Mouse (Mus musculus) olfactory bulb, adult 2 months (tissue): ENCODE results near the gene Mapk8ip1. TPM values are rescaled to one million over a fixed set of nuclear protein-coding genes. Genes with fewer than 3 reads are reported as not detected.
A peak's percentile ranks its signal among the peaks of the same experiment; 100 is the strongest.

Experiments
- H3K27ac ChIP-seq: fragments of 200-500 bp; 2 replicates; pipeline ENCODE4 v1.5.1; 2012; ENCODE audit warnings: low read depth, low read length; ENCODE audit not compliant: insufficient read depth
- H3K4me1 ChIP-seq: fragments of 200-500 bp; 2 replicates; pipeline ENCODE4 v1.6.1; 2012; ENCODE audit warnings: low read length; ENCODE audit not compliant: control insufficient read depth, insufficient read depth
- H3K4me3 ChIP-seq: fragments of 200-500 bp; 2 replicates; pipeline ENCODE4 v1.5.1; 2012; ENCODE audit warnings: mild to moderate bottlenecking, low read depth, low read length, moderate library complexity; ENCODE audit not compliant: insufficient read depth
- CTCF ChIP-seq: fragments of 200-500 bp; IDR thresholded peaks from 2 replicates; pipeline ENCODE4 v1.5.1; 2012; ENCODE audit warnings: low read depth, mild to moderate bottlenecking, low read length, moderate library complexity; ENCODE audit not compliant: insufficient read depth
- POLR2A ChIP-seq: fragments of 200-500 bp; IDR thresholded peaks from 2 replicates; pipeline ENCODE4 v1.6.1; 2012; ENCODE audit warnings: mild to moderate bottlenecking, low read depth, low read length, moderate library complexity; ENCODE audit not compliant: insufficient read depth
- WGBS: fragments of 180-500 bp; shearing (Covaris S2); methylation state at CpG from one replicate; pipeline ENCODE4 v1.1.7; 2018; 5-methylcytosine and 5-hydroxymethylcytosine counted together
- polyA plus RNA-seq: library from polyadenylated mRNA; stranded (reverse); fragments of >200 nt; gene quantifications from 2 replicates; pipeline ENCODE4 v1.2.4, GENCODE M21; 2012; ENCODE audit warnings: low replicate concordance; ENCODE audit not compliant: missing spikeins, insufficient read depth, insufficient read length

The Mapk8ip1 gene
- polyA plus RNA-seq, result not detected in 2 replicates

- under 1% methylated on average over 59 of the region's 59 CpGs for WGBS
Observed at GRCm38 (mm10) chr2:92401091-92401561, at the start of gene Mapk8ip1. Gene Mapk8ip1 (minus strand): TSS chr2:92401263.

GRCm38 (mm10) chr2:92447121-92447740 is 46.2 kb upstream of the Mapk8ip1 start:
- Histone ChIP-seq H3K4me3 (no peak overlapping the region), H3K4me1 (peaks cover 5% of the 10 kb centered on the region), H3K27ac (no peak overlapping the region)
- TF ChIP-seq CTCF (no peak), POLR2A (no peak)
- WGBS, result 71% methylated on average over 7 of the region's 7 CpGs

More at GRCm38 (mm10) chr2:92401091-92401561, at the start of gene Mapk8ip1:
- H3K4me3 ChIP-seq, result peak within 1 kb of the TSS; percentile 90
- H3K4me1 ChIP-seq, result peaks cover 33% of the 10 kb centered on the region
- H3K27ac ChIP-seq, result peak within 1 kb of the TSS; percentile 55
- TF ChIP-seq CTCF (no peak), POLR2A (no peak)

- H3K4me3 ChIP-seq, result no peak overlapping the region
Observed at GRCm38 (mm10) chr2:92446656-92447055, 45.6 kb upstream of the Mapk8ip1 start.

DNA sequence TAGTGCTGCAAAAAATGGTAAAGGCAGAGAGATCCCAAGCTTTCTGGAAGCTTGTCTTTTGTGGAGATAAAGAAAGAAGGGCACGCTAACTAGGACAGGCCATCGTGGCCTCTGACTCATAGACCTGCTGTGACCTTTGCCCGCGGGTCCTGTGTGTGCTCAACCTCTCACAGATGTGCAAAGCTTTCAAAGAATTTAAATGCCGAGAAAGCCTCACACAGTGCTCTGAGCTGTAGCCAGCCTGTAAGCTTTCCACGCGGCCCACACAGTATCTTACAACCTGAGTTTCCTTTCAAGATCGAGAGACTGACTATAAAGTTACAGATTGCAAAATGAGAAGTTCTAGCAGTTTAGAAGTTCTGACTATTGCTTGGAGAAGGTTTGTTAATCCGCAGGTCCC is 44.8 kb upstream of the Mapk8ip1 start:
- TF ChIP-seq POLR2A (no peak), CTCF (no peak)
- H3K27ac ChIP-seq, result no peak overlapping the region
- H3K4me1 ChIP-seq, result peaks cover 6% of the 10 kb centered on the region
- no peak overlapping the region for H3K4me3 ChIP-seq
- WGBS, result 63% methylated on average over 9 of the region's 9 CpGs

More at GRCm38 (mm10) chr2:92446656-92447055, 45.6 kb upstream of the Mapk8ip1 start:
- WGBS, result 56% methylated on average over 8 of the region's 8 CpGs
- Histone ChIP-seq H3K4me1 (peaks cover 6% of the 10 kb centered on the region), H3K27ac (no peak overlapping the region)
- TF ChIP-seq POLR2A (no peak), CTCF (no peak)

- no peak overlapping the region for H3K27ac ChIP-seq
- no peak overlapping the region for H3K4me3 ChIP-seq
- 64% methylated on average over 4 of the region's 4 CpGs for WGBS
- TF ChIP-seq CTCF, result no peak
- no peak for TF ChIP-seq POLR2A
- peaks cover 6% of the 10 kb centered on the region for H3K4me1 ChIP-seq
Observed at GRCm38 (mm10) chr2:92444376-92444775, 43.3 kb upstream of the Mapk8ip1 start.

- H3K4me3 ChIP-seq, result no peak overlapping the region
- WGBS, result 84% methylated on average over 4 of the region's 4 CpGs
- peaks cover 6% of the 10 kb centered on the region for H3K4me1 ChIP-seq
- TF ChIP-seq CTCF (no peak), POLR2A (no peak)
- no peak overlapping the region for H3K27ac ChIP-seq
Observed at GRCm38 (mm10) chr2:92443313-92443712, 42.2 kb upstream of the Mapk8ip1 start.

DNA sequence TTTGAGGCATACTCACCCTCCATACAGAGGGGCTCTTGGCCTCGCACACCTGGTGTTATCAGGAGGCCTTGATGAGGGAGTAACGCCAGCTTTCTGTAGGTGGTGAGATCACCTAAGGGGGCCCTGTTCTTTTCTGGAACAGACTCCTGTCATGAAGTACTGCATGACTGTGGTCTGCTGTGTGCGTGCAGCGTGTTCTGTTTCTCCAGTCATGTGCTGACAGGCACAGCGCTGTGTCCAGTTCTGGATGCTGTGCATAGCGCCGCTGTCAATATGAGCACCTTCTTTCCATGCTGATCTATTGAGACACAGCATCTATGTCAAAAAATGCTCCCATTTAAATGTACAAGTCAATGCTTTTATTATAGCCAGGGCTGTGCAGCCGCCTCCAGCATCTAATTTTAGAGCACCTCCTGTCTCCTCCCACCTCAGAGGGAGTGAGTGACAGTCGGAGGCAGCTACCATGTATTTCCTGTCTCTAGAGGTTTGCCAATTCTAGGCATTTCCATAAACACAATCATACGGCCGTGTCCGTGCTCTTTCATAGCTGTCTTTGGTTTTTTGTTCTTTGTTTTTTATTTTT is 41.4 kb upstream of the Mapk8ip1 start:
- H3K4me3 ChIP-seq, result no peak overlapping the region
- H3K27ac ChIP-seq, result no peak overlapping the region
- 49% methylated on average over 12 of the region's 12 CpGs for WGBS
- peaks cover 6% of the 10 kb centered on the region for H3K4me1 ChIP-seq
- no peak for TF ChIP-seq CTCF
- TF ChIP-seq POLR2A, result no peak

- no peak overlapping the region for H3K4me3 ChIP-seq
- H3K4me1 ChIP-seq, result peaks cover 6% of the 10 kb centered on the region
- 71% methylated on average over 6 of the region's 6 CpGs for WGBS
- no peak overlapping the region for H3K27ac ChIP-seq
- TF ChIP-seq CTCF, result no peak
- TF ChIP-seq POLR2A, result no peak
Observed at GRCm38 (mm10) chr2:92440432-92440831, 39.4 kb upstream of the Mapk8ip1 start.

GRCm38 (mm10) chr2:92438567-92438966 is 37.5 kb upstream of the Mapk8ip1 start:
- H3K4me3 ChIP-seq, result no peak overlapping the region
- TF ChIP-seq CTCF, result no peak

More at GRCm38 (mm10) chr2:92438567-92438966, 37.5 kb upstream of the Mapk8ip1 start:
- H3K4me1 ChIP-seq, result peaks cover 9% of the 10 kb centered on the region
- H3K27ac ChIP-seq, result no peak overlapping the region
- WGBS, result 55% methylated on average over 3 of the region's 3 CpGs
